Mouse (Mus musculus) thymus, adult 2 months (tissue): ENCODE measurements around the gene Zfp526.
A peak's percentile ranks its signal among the peaks of the same experiment; 100 is the strongest.

Source experiments
- CTCF ChIP-seq: fragments of 200-500 bp; IDR thresholded peaks from 2 replicates; pipeline ENCODE4 v1.5.1; 2012; ENCODE audit warnings: mild to moderate bottlenecking, control low read depth, low read length, moderate library complexity, borderline replicate concordance; ENCODE audit not compliant: control insufficient read depth, poor library complexity, insufficient read depth; ENCODE audit errors: extremely low read depth
- POLR2A ChIP-seq: fragments of 200-500 bp; IDR thresholded peaks from 2 replicates; pipeline ENCODE4 v1.6.1; 2012; ENCODE audit warnings: mild to moderate bottlenecking, low read length, control low read depth, moderate library complexity; ENCODE audit not compliant: control insufficient read depth, poor library complexity, insufficient read depth; ENCODE audit errors: extremely low read depth

DNA sequence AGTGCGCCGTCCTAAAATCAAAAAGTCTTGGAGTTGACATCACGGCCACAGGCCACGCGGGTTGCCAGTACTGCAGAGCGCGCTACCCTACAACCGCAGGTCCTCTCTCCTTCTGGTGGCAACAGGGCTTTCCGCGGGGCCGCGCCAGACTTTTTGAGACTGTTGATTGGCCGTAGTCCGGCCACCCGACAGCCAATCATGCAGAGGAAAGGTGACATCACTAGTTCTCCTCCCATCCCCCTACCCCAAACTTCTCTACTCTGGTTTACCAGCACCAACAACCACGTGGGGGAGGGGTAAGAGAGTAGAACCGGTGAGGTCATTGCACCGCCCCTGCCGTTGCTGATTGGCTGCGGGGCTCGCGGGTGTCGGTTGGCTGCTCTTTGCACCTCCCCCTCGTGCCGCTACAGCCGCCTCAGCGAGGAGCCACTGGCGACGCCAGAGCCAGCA is 46.1 kb downstream of the Zfp526 start, which contains the start of gene Cic:
- 0 out of 2 replicates have a peak, but pooled peaks have one; percentile 34 for TF ChIP-seq CTCF
- peak; percentile 16; the same call in 1 of the 2 replicates for TF ChIP-seq POLR2A
